Mouse (Mus musculus): ENCODE data around the gene Mndal.
"Not testable (repeated sequence)": the region's sequence is repeated elsewhere in the genome, so short reads cannot be mapped to it uniquely, and the experiment has no call there.

Mndal gene

DNA sequence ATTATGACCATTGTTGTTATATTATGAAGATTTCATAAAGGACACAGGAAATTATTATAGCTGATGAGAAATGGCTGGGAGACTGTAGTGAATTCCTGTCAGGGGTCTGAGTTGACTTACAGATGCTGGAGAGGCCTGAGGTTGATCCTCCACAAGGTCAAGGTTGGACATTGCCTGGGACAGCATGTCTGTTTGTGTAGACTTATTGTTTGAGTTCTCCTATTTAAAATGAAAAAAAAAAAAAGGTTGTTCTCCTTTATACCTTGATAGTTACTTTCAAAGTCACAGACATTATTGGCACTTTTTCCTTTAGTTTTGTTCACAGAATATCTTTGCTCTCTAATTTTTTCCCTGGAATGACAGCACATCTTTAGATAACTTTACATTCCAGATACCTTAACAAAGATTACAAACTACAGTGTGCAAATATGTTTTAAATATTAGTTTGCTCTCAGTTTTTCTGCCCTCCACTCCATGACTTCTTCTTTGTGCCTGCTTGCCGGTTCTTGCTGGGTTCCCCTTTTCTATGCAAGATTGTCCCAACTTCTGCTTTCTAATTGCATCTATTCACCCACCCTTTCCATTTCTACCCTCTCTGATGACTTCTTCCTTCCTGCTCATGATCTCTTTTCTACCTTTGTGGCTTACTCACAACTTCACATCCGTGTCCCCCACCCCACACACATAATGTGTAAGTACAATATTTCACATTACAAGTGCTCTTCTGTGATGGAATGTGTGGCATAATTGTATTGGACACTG, 55.1 kb downstream of the Mndal start:
- not testable (repeated sequence) for DNase-seq

DNA sequence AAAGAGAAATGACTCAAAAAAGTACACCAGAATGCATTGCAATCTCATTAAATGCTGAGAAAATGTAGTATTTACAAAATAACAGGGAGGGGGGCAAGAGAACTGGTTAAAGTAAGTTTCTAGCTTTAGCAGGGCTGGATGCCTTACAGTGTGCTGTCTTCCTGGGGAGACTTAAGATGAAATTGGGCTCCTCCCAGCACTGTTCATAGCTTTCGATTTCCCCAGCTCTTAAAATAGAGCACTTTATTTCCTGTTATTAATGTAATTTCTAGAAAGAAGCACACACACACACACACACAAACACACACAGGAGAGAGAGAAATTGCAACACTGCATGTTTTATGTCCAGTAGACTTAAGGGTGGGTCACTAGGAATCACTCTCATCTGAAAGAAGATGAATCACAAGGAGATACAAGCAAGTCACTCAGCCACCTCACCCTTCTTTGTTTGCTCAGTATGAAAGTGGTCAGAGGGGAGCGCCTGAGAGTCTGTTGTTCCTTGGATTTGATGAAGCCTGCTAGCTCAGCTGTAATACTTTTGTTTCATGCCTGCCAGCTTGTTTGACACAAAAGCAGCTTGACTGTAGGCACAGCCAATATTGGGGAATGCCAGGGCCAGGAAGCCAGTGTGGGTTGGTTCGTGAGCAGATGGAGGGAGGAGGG, 62.2 kb downstream of the Mndal start:
- peak in 1 of 2 experiments; percentile 2 for DNase-seq

DNA sequence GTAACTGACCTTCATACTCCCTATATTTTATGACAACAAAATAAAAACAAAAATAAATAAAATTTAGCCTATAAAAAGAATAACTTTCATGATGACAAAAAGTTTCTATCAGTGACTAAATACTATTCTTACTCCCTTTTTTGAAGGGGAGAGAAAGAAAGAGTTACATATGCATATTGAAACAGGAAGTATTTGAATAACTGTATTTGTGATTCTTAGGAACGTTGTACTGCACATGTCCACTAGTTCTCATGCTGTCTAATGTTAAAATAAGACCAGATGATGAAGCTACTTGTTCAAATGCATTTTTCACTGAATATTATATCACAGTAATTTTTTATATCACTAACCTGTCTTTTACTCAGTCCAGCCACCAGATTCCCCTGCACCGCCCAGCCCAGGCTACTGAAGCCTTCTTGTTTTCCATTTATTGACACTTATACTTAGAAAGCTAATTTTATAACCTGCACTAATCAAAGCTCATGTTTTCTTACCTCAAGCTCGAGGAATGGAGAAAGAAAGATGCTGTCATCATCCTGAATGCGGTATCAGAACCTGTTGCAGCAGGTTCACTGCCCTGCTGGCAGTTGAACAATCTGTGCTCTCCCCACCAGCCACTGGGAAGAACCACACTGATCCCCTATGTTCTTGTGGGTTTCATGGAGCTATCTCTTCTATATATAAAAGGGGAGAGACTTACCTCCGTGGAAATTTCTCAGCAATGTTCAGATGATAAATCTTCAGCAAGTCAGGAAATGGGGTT, 62.9 kb downstream of the Mndal start:
- DNase-seq, result not testable (repeated sequence)

DNA sequence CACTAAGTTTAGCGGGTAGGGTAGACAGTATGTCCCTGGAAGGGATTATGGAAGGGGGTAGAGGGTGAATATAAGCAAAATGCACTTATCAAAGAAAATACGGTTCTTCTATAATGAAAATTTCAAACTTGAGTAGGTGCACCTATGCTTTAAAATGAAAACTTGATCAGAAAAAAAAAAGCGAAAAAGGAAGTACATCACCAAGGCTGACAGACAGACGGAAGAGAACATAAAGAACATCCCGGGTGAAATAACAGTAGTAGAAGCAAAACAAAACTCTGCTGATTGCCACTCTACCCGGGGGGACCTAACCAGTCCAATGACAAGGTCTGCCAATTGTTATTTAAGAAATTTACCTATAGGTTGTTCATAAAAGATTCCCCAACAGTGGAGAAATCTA, 64.0 kb downstream of the Mndal start:
- not testable (repeated sequence) for DNase-seq

DNA sequence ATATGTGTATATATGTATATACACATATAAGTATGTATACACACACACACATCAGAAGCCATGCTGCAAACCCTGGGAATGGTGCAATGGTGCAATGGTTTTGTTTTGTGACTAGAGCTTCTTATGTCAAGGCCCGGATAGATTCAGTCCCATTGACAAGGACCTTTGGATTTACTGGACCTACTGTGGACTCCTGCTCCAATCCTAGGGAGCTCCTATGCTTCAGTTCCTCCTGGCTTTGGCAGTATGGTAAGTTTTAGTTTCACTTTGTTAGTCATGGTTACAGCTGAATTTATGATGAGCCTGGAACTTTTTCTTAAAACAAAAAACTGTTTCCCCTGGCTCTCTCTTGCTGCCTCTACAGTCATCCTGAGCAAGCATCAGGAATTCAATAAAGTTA, 65.2 kb downstream of the Mndal start:
- not testable (repeated sequence) for DNase-seq

DNA sequence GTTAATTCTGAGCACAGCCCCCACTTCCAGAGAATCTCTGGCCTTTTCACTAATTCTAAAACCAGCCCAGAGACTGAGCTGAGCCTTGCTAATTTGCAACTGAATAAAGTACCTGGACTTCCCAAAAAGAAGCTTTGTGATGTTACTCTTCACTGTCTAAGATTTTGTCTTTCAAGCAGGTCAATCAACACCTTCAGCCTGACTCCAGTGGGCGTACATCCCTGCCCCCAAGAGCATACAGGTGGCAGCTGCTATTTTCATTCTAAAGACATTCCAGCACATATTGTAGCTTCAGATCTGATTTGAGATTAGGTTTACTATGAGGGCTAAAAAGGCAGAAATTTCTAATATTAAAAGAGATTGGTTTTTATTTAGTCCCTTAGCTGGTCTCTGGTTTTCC, 73.7 kb downstream of the Mndal start:
- not testable (repeated sequence) for DNase-seq

DNA sequence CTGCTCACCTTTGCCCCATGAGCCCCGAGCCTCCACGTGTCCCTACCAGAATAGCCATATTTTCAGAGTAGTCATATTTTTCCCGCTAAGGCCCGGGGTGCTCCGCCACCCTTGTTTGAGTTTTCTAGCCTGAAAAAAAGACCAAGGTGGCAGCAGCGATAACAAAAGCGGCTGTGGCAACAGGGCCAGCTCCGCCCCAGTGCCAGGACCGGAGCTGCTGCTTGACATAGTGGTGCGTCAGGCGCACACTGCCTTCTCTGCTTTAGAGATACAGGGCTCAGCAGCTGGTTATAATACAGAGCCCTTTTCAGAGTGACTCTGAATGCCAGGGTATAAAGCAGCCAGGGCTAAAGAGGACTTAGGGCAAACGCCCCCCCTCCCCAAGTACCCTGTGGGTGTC, 75.8 kb downstream of the Mndal start:
- DNase-seq, result no peak

DNA sequence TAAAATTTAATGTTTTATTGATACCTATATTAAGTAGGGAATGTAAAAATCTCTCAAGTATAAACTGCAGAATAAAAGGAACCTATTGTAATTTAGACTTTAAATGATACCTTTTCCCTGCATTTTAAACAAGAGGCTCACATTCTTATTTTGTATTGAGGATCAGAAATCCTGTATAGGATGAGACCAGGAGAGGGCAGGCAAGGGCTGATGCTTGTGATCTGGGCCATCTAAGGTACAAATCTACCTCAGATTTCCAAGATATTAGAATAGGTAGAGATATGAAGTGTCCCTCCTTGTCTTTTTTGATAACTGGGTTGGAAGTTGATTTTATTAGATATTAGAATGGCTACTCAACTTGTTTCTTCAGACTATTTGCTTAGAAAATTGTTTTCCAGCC, 88.6 kb downstream of the Mndal start:
- peak; percentile 3 to 4 for DNase-seq

DNA sequence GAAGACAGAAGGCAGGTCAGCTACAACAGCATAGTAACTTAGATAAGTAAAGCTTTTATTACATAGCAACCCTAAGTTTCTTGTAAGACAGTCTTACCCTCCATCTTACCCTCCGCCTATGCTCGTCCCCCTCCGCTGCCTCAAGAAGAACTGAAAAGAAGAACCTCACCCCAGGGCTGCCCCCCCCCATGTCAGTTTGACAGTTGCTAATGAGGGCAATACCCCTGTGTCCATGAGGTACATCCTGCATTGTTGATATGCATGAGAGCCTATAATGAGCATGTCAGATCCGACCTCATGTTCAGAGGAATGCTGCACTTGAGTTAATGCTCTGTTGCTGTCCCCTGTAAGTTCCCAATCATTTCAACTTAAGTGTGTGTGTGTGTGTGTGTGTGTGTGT, 89.4 kb downstream of the Mndal start:
- not testable (repeated sequence) for DNase-seq

DNA sequence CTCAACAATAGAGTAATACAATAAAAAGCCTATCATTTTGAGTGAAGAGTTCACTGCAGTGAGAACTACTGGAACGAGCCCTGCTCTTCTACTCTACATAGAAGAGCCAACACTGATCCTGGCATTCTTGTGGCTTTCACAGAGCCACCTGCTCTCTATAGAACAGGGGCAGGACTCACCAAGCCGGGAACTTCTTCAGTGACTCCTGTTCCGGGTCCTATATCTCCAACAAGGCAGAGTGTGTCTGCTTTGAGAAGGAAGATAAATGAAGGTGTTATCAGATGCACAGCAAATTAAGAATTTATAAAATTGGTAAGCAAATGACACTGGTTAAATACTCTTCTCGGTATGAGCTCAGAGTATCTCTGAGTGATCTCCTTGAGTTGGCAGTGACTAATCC, 96.1 kb downstream of the Mndal start:
- not testable (repeated sequence) for DNase-seq

DNA sequence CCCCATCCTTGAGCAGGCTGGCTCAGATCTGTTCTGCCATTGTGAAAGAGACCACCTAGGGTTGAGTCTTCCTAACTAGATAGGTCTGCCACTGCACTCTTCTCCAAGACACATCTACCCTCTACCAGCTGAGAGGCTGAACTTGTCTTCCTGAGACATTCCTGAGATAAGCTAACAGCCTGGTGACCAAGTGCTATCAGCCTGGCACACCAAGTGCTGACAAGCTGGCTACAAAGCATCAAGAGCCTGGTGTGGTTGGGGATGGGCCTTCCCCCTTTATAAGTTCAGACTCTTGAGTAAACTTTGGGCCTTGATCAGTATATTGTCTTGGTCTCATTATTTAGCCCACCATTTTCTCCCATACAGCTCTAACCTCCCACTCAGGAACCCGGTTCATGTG, 97.5 kb downstream of the Mndal start:
- no peak for DNase-seq

DNA sequence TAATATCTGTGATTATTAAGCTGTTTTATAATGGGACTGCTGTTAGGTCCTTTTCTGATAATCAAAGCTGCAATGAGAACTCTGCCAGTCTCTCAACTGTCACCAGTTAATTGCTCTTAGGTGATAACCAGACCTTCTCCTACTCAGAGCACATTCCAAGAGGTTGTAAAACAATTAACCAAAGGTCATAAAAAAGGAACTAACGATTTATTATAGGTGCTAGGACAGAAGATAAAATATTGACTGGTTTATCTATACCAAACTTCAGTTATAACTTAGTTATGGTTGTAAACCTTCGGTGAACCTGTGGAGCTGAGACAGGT, 120.8 kb downstream of the Mndal start:
- not testable (repeated sequence) for DNase-seq

DNA sequence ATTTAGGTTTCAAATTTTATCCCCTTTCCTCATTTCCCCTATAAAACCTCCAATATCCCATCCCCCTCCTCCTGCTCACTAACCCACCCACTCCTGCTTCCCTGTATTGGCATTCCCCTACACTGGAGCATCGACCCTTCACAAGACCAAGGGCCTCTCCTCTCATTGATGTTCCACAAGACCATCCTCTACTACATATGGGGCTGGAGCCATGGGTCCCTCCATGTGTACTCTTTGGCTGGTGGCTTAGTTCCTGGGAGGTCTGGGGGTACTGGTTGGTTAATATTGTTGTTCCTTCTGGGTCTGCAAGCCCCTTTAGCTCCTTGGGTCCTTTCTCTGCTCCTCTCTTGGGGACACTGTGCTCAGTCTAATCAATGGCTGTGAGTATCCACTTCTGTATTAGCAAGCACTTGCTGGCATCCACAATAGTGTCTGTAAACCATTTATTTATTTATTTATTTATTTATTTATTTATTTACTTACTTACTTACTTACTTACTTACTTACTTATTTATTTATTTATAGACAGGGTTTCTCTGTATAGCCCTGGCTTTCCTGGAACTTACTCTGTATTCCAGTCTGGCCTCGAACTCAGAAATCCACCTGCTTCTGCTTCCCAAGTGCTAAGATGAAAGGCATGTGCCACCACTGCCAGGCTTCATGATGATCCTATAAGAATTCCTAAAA, 121.4 kb downstream of the Mndal start:
- not testable (repeated sequence) for DNase-seq

DNA sequence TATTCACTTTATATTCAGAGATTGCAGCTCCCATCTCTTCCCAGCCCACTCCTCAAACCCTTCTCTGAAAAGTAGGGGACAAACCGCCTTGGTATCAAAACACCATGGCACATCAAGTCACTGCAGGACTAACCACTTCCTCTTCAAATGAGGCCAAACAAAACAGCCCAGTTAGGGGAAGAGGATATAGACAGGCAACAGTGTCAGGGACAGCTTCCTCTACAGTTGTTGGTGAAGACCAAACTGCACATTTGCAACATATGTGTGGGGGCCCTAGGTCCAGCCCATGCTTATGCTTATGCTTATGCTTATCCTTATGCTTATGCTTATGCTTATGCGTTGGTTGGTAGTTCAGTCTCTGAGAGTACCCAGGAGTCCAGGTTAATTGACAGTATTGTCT, 133.0 kb downstream of the Mndal start:
- DNase-seq, result not testable (repeated sequence)

DNA sequence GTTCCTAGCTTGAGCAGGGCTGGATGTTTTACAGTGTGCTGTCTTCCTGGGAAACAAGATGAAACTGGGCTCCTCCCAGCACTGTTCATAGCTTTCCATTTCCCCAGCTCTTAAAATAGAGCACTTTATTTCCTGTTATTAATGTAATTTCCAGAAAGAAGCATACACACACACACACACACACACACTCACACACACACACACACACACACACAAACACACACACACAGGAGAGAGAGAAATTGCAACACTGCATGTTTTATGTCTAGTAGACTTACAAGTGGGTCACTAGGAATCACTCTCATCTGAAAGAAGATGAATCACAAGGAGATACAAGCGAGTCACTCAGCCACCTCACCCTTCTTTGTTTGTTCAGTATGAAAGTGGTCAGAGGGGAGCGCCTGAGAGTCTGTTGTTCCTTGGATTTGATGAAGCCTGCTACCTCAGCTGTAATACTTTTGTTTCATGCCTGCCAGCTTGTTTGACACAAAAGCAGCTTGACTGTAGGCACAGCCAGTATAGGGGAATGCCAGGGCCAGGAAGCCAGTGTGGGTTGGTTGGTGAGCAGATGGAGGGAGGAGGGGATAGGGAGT, 139.5 kb downstream of the Mndal start:
- DNase-seq, result not testable (repeated sequence)

DNA sequence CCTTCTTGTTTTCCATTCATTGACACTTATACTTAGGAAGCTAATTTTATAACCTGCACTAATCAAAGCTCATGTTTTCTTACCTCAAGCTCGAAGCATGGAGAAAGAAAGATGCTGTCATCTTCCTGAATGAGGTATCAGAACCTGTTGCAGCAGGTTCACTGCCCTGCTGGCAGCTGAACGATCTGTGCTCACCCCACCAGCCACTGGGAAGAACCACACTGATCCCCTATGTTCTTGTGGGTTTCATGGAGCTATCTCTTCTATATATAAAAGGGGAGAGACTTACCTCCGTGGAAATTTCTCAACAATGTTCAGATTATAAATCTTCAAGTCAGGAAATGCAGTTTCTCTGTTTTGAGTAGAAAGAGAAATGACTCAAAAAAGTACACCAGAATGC, 140.1 kb downstream of the Mndal start:
- DNase-seq, result not testable (repeated sequence)

DNA sequence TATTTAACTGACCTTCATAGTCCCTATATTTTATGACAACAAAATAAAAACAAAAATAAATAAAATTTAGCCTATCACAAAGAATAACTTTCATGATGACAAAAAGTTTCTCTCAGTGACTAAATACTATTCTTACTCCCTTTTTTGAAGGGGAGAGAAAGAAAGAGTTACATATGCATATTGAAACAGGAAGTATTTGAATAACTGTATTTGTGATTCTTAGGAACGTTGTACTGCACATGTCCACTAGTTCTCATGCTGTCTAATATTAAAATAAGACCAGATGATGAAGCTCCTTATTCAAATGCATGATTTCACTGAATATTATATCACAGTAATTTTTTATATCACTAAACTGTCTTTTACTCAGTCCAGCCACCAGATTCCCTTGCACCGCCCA, 140.5 kb downstream of the Mndal start:
- DNase-seq, result not testable (repeated sequence)
